Mouse (Mus musculus): ENCODE results near the gene Baiap2l1. TPM values are rescaled to one million over a fixed set of nuclear protein-coding genes. Genes with fewer than 3 reads are reported as not detected.
"Not testable (repeated sequence)": the region's sequence is repeated elsewhere in the genome, so short reads cannot be mapped to it uniquely, and the experiment has no call there.

Gene Baiap2l1
- polyA plus RNA-seq, 1 experiment from 2014 or later = 5.6 TPM

GRCm38 (mm10) chr5:144368661-144369205, 10.8 kb upstream of the Baiap2l1 start:
- no peak overlapping the region for H3K4me2 ChIP-seq (replicated peaks)
- no peaks in the 10 kb centered on the region for H3K27me3 ChIP-seq
- no peak for ATAC-seq (ENCODE audit: low FRiP score)
- H3K4me3 ChIP-seq = no peak overlapping the region
- whole genome bisulfite sequencing = 85% methylated on average over 9 of the region's 9 CpGs
- no peaks in the 10 kb centered on the region for H3K4me1 ChIP-seq
- H3K36me3 ChIP-seq = no peaks in the 10 kb centered on the region
- H3K9ac ChIP-seq = no peak overlapping the region
- no peak overlapping the region for H3K27ac ChIP-seq
- H3K9me3 ChIP-seq (replicated peaks) = no peaks in the 10 kb centered on the region

- H3K4me1 ChIP-seq; ATAC-seq (ENCODE audit: low FRiP score); H3K36me3 ChIP-seq; H3K27ac ChIP-seq; H3K27me3 ChIP-seq; H3K9me3 ChIP-seq (replicated peaks); H3K9ac ChIP-seq; H3K4me2 ChIP-seq (replicated peaks); H3K4me3 ChIP-seq: not testable (repeated sequence)
- WGBS = 71% methylated on average over 6 of the region's 6 CpGs
Measured at GRCm38 (mm10) chr5:144366551-144366950, 8.6 kb upstream of the Baiap2l1 start.

- no peak for ATAC-seq (ENCODE audit: low FRiP score)
- no peak overlapping the region for H3K4me3 ChIP-seq
- no peak overlapping the region for H3K4me2 ChIP-seq (replicated peaks)
- H3K9me3 ChIP-seq (replicated peaks) = no peaks in the 10 kb centered on the region
- H3K27ac ChIP-seq = no peak overlapping the region
- H3K4me1 ChIP-seq = no peaks in the 10 kb centered on the region
- H3K27me3 ChIP-seq = peaks cover 3% of the 10 kb centered on the region; the same call in 1 of the 2 replicates
- H3K9ac ChIP-seq = no peak overlapping the region
- H3K36me3 ChIP-seq = no peaks in the 10 kb centered on the region
- WGBS = 94% methylated on average over 11 of the region's 11 CpGs
Measured at GRCm38 (mm10) chr5:144364680-144365357, 6.9 kb upstream of the Baiap2l1 start.

GRCm38 (mm10) chr5:144360346-144360745, 2.4 kb upstream of the Baiap2l1 start:
- no peak for ATAC-seq (ENCODE audit: low FRiP score)

GRCm38 (mm10) chr5:144359886-144360285, 2.0 kb upstream of the Baiap2l1 start:
- peaks cover 16% of the 10 kb centered on the region for H3K4me1 ChIP-seq
- H3K36me3 ChIP-seq = no peaks in the 10 kb centered on the region
- no peaks in the 10 kb centered on the region for H3K9me3 ChIP-seq (replicated peaks)
- no peak overlapping the region for H3K27ac ChIP-seq
- ATAC-seq (ENCODE audit: low FRiP score) = no peak
- no peak overlapping the region for H3K9ac ChIP-seq
- no peak overlapping the region for H3K4me2 ChIP-seq (replicated peaks)
- H3K27me3 ChIP-seq = peaks cover 25% of the 10 kb centered on the region
- no peak overlapping the region for H3K4me3 ChIP-seq
- 77% methylated on average over 6 of the region's 6 CpGs for WGBS

More at GRCm38 (mm10) chr5:144360346-144360745, 2.4 kb upstream of the Baiap2l1 start:
- peaks cover 25% of the 10 kb centered on the region for H3K27me3 ChIP-seq
- no peak overlapping the region for H3K27ac ChIP-seq
- no peak overlapping the region for H3K4me3 ChIP-seq
- H3K9ac ChIP-seq = no peak overlapping the region
- H3K4me1 ChIP-seq = peaks cover 16% of the 10 kb centered on the region
- no peak overlapping the region for H3K4me2 ChIP-seq (replicated peaks)
- no peaks in the 10 kb centered on the region for H3K36me3 ChIP-seq
- no peaks in the 10 kb centered on the region for H3K9me3 ChIP-seq (replicated peaks)
- 61% methylated on average over 6 of the region's 6 CpGs for WGBS

- ATAC-seq (ENCODE audit: low FRiP score) = no peak; the same call in 1 of the 2 replicates
- whole genome bisulfite sequencing = 7% methylated on average over 10 of the region's 10 CpGs
Measured at GRCm38 (mm10) chr5:144358592-144358917, 643 bp upstream of the Baiap2l1 start.

GRCm38 (mm10) chr5:144357551-144357880, 396 bp downstream of the Baiap2l1 start:
- Histone ChIP-seq H3K27ac (no peak overlapping the region), H3K4me2 (replicated peaks) (peak overlapping the region; percentile 93), H3K4me1 (peaks cover 16% of the 10 kb centered on the region), H3K36me3 (no peaks in the 10 kb centered on the region), H3K27me3 (peaks cover 25% of the 10 kb centered on the region), H3K9me3 (replicated peaks) (no peaks in the 10 kb centered on the region), H3K9ac (peak overlapping the region; percentile 56), H3K4me3 (peak overlapping the region; percentile 51)
- 0 out of 2 replicates have a peak, but pooled peaks have one; percentile 3 for ATAC-seq (ENCODE audit: low FRiP score)
- under 1% methylated on average over 27 of the region's 27 CpGs for WGBS

More at GRCm38 (mm10) chr5:144358592-144358917, 643 bp upstream of the Baiap2l1 start:
- H3K27me3 ChIP-seq = peaks cover 25% of the 10 kb centered on the region
- no peak overlapping the region for H3K9ac ChIP-seq
- peaks cover 16% of the 10 kb centered on the region for H3K4me1 ChIP-seq
- peak overlapping the region; percentile 93 for H3K4me2 ChIP-seq (replicated peaks)
- no peaks in the 10 kb centered on the region for H3K36me3 ChIP-seq
- H3K4me3 ChIP-seq = peak overlapping the region; percentile 51
- no peak overlapping the region for H3K27ac ChIP-seq
- H3K9me3 ChIP-seq (replicated peaks) = no peaks in the 10 kb centered on the region

- Histone ChIP-seq H3K4me3 (peak overlapping the region; percentile 51), H3K36me3 (no peaks in the 10 kb centered on the region), H3K4me1 (peaks cover 16% of the 10 kb centered on the region), H3K9me3 (replicated peaks) (no peaks in the 10 kb centered on the region), H3K27me3 (peaks cover 25% of the 10 kb centered on the region), H3K9ac (peak overlapping the region; percentile 56), H3K27ac (no peak overlapping the region), H3K4me2 (replicated peaks) (peak overlapping the region; percentile 93)
- 9% methylated on average over 17 of the region's 17 CpGs for WGBS
- no peak for ATAC-seq (ENCODE audit: low FRiP score)
Measured at GRCm38 (mm10) chr5:144356776-144357455, 996 bp downstream of the Baiap2l1 start.

GRCm38 (mm10) chr5:144352250-144353047, 5.5 kb downstream of the Baiap2l1 start:
- no peak for ATAC-seq (ENCODE audit: low FRiP score)
- no peaks in the 10 kb centered on the region for H3K36me3 ChIP-seq
- no peak overlapping the region for H3K27ac ChIP-seq
- no peak overlapping the region for H3K4me3 ChIP-seq
- peaks cover 4% of the 10 kb centered on the region; the same call in 1 of the 2 replicates for H3K4me1 ChIP-seq
- H3K27me3 ChIP-seq = peaks cover 7% of the 10 kb centered on the region; the same call in 1 of the 2 replicates
- H3K9ac ChIP-seq = no peak overlapping the region
- no peak overlapping the region for H3K4me2 ChIP-seq (replicated peaks)
- 89% methylated on average over 9 of the region's 9 CpGs for WGBS
- H3K9me3 ChIP-seq (replicated peaks) = no peaks in the 10 kb centered on the region

GRCm38 (mm10) chr5:144351185-144351584, 6.7 kb downstream of the Baiap2l1 start:
- no peak overlapping the region for H3K4me2 ChIP-seq (replicated peaks)
- no peaks in the 10 kb centered on the region for H3K4me1 ChIP-seq
- H3K4me3 ChIP-seq = no peak overlapping the region
- no peak overlapping the region for H3K27ac ChIP-seq
- 8% methylated on average over 8 of the region's 8 CpGs for WGBS
- no peaks in the 10 kb centered on the region for H3K36me3 ChIP-seq
- H3K9ac ChIP-seq = no peak overlapping the region
- H3K9me3 ChIP-seq (replicated peaks) = no peaks in the 10 kb centered on the region
- peaks cover 3% of the 10 kb centered on the region; the same call in 1 of the 2 replicates for H3K27me3 ChIP-seq
- ATAC-seq (ENCODE audit: low FRiP score) = no peak

GRCm38 (mm10) chr5:144344592-144344991, 13.3 kb downstream of the Baiap2l1 start:
- ATAC-seq (ENCODE audit: low FRiP score) = no peak
- Histone ChIP-seq H3K4me1 (no peaks in the 10 kb centered on the region), H3K4me3 (no peak overlapping the region), H3K4me2 (replicated peaks) (no peak overlapping the region), H3K27me3 (no peaks in the 10 kb centered on the region), H3K9me3 (replicated peaks) (no peaks in the 10 kb centered on the region), H3K9ac (no peak overlapping the region), H3K27ac (no peak overlapping the region), H3K36me3 (no peaks in the 10 kb centered on the region)
- WGBS = 84% methylated on average over 6 of the region's 6 CpGs

GRCm38 (mm10) chr5:144341085-144341484, 16.8 kb downstream of the Baiap2l1 start:
- Histone ChIP-seq H3K4me2 (replicated peaks) (no peak overlapping the region), H3K27me3 (no peaks in the 10 kb centered on the region), H3K36me3 (no peaks in the 10 kb centered on the region), H3K9ac (no peak overlapping the region), H3K9me3 (replicated peaks) (no peaks in the 10 kb centered on the region), H3K4me1 (no peaks in the 10 kb centered on the region), H3K27ac (no peak overlapping the region), H3K4me3 (no peak overlapping the region)
- ATAC-seq (ENCODE audit: low FRiP score) = no peak
- WGBS = 66% methylated on average over 1 of the region's 1 CpGs
